Comparison of ENCODE assay signal across 28 mouse cellular contexts in genomic region chr9:49425585-49425984, GRCm38 (mm10). TPM values are rescaled to one million over a fixed set of nuclear protein-coding genes. Genes with fewer than 3 reads are reported as not detected.
DNase-seq lines count a peak whose midpoint lies in the region; TF ChIP-seq lines count a peak whose summit lies in the region.
"Had no signal": no experiment of that assay in that cellular context is flagged by ENCODE, and none has a peak within 500 bp of the region (broad histone marks: within the 10 kb centered on the region; RNA-seq: fewer than 3 reads in every experiment).

No protein-coding gene starts in this region.

- in situ Hi-C loops in CH12.LX (cut with MboI; ENCODE audit: low pct_ligation_motif_present, low pct_unique_long_range_greater_than_20kb, low sequenced_read_pairs): no loop called here
- in situ Hi-C loops in ES-E14 (cut with MboI; ENCODE audit: low sequenced_read_pairs in 2 of 2, unreplicated experiment in 2 of 2): no loop called here

- TF ChIP-seq CTCF in CH12.LX (conservative IDR thresholded peaks at IDR 0.05 in 1 of 2, IDR thresholded peaks at IDR 0.05 in 1 of 2; ENCODE audit: low read depth in 2 of 2, low read length in 2 of 2): no peak

- H3K9me3 ChIP-seq in CH12.LX (replicated peaks; ENCODE audit: low read length): no peaks in the 10 kb centered on the region
- H3K9me3 ChIP-seq in ES-E14 (ENCODE audit: control insufficient read depth, insufficient read depth, low read depth, low read length): no peaks in the 10 kb centered on the region
- H3K9me3 ChIP-seq in forebrain, embryonic 10.5 days: no peaks in the 10 kb centered on the region
- H3K9me3 ChIP-seq in midbrain, embryonic 10.5 days (replicated peaks): no peaks in the 10 kb centered on the region
- H3K9me3 ChIP-seq: G1E had no signal

- H3K4me3 ChIP-seq in CH12.LX (replicated peaks in 1 of 3; ENCODE audit: low read depth in 2 of 3, low read length in 2 of 3, poor library complexity in 1 of 3) (no peak overlapping the region), ES-E14 (ENCODE audit: insufficient read depth in 1 of 2, low read depth in 1 of 2, low read length in 2 of 2, poor library complexity in 1 of 2, severe bottlenecking in 1 of 2) (no peak overlapping the region)
- H3K4me3 ChIP-seq in forebrain, embryonic 10.5 days: no peak overlapping the region
- H3K4me3 ChIP-seq in midbrain, embryonic 10.5 days: no peak overlapping the region

- peak; percentile 6 for DNase-seq in 3T3-L1 (ENCODE audit: low read depth, low spot score)
- no peak for DNase-seq in CH12.LX (ENCODE audit: extremely low read depth)
- DNase-seq in ES-E14 (ENCODE audit: low read depth, low spot score): no peak
- DNase-seq in R1 (ENCODE audit: low read depth, low spot score): peak; percentile 3
- no peak for DNase-seq in layer of hippocampus, adult 8-10 months (ENCODE audit: low spot score in 2 of 2)
- DNase-seq in forebrain, embryonic 10.5 days (ENCODE audit: extremely low spot score, low spot score): no peak
- no peak for DNase-seq in midbrain, embryonic 10.5 days (ENCODE audit: low spot score)
- no peak for DNase-seq in urinary bladder, adult 18-20 months (ENCODE audit: low spot score in 2 of 2)
- DNase-seq: adrenal gland, adult 2 months; adrenal gland, adult 8-10 months; adrenal gland, postnatal 10 days; adrenal gland, postnatal 14 days; adrenal gland, postnatal 25 days; adrenal gland, postnatal 36 days; B cell, adult 2 months; cerebellum, adult 11 months; cerebellum, adult 11-12 months; cerebellum, adult 18-20 months; cerebellum, adult 2 months; cerebellum, adult 8-10 months; cerebellum, adult 9-10 months had no signal

- peaks cover 24 to 68% of the 10 kb centered on the region in 2 experiments for H3K4me1 ChIP-seq in CH12.LX (ENCODE audit: control insufficient read depth in 1 of 2, insufficient read depth in 2 of 2)
- H3K4me1 ChIP-seq in ES-E14 (ENCODE audit: control insufficient read depth in 2 of 2, insufficient read depth in 2 of 2, low read length in 2 of 2, poor library complexity in 1 of 2): no peaks in the 10 kb centered on the region
- peaks cover 7% of the 10 kb centered on the region; the same call in 1 of the 2 replicates for H3K4me1 ChIP-seq in forebrain, embryonic 10.5 days
- no peaks in the 10 kb centered on the region for H3K4me1 ChIP-seq in midbrain, embryonic 10.5 days

- H3K4me2 ChIP-seq in CH12.LX (ENCODE audit: insufficient read depth, low read depth, poor library complexity, severe bottlenecking): no peak overlapping the region

- H3K36me3 ChIP-seq in CH12.LX (replicated peaks in 1 of 2; ENCODE audit: control insufficient read depth in 1 of 2, insufficient read depth in 1 of 2, low read length in 1 of 2) (no peaks in the 10 kb centered on the region), ES-E14 (ENCODE audit: control insufficient read depth, insufficient read depth, low read length, poor library complexity, severe bottlenecking) (no peaks in the 10 kb centered on the region)
- no peaks in the 10 kb centered on the region for H3K36me3 ChIP-seq in forebrain, embryonic 10.5 days (replicated peaks)
- H3K36me3 ChIP-seq in midbrain, embryonic 10.5 days: no peaks in the 10 kb centered on the region
- H3K36me3 ChIP-seq: G1E had no signal

- no peaks in the 10 kb centered on the region for H3K79me2 ChIP-seq in CH12.LX (replicated peaks; ENCODE audit: control insufficient read depth, extremely low read depth, insufficient read depth, poor library complexity, severe bottlenecking)

- dilution Hi-C loops in CH12.LX (cut with MboI; ENCODE audit: extremely low pct_ligation_motif_present, extremely low pct_unique_long_range_greater_than_20kb, low sequenced_read_pairs): no loop called here

- TF ChIP-seq POLR2A in CH12.LX (IDR thresholded peaks at IDR 0.05; ENCODE audit: low read depth, low read length): no peak

- WGBS in forebrain, embryonic 10.5 days: 58% methylated on average over 1 of the region's 1 CpGs
- WGBS in midbrain, embryonic 10.5 days: 41% methylated on average over 1 of the region's 1 CpGs

- no peak for TF ChIP-seq EP300 in CH12.LX (IDR thresholded peaks at IDR 0.05; ENCODE audit: low read length)

- H3K9ac ChIP-seq in CH12.LX (ENCODE audit: insufficient read depth, low read depth): no peak overlapping the region
- no peak overlapping the region for H3K9ac ChIP-seq in ES-E14 (ENCODE audit: insufficient read depth, low read depth, low read length, poor library complexity, severe bottlenecking)

- no peaks in the 10 kb centered on the region for H3K27me3 ChIP-seq in CH12.LX (replicated peaks)
- no peaks in the 10 kb centered on the region for H3K27me3 ChIP-seq in forebrain, embryonic 10.5 days (ENCODE audit: poor library complexity, severe bottlenecking)
- H3K27me3 ChIP-seq in midbrain, embryonic 10.5 days (ENCODE audit: low read depth, poor library complexity, severe bottlenecking): no peaks in the 10 kb centered on the region

- TF ChIP-seq RAD21 in CH12.LX (IDR thresholded peaks at IDR 0.05; ENCODE audit: low read depth, low read length): no peak

- H3K27ac ChIP-seq in CH12.LX (ENCODE audit: insufficient read depth, low read depth) (no peak overlapping the region), ES-E14 (ENCODE audit: insufficient read depth, low read depth, low read length, poor library complexity, severe bottlenecking) (no peak overlapping the region)
- H3K27ac ChIP-seq in forebrain, embryonic 10.5 days: no peak overlapping the region
- no peak overlapping the region for H3K27ac ChIP-seq in midbrain, embryonic 10.5 days (replicated peaks)

TF ChIP-seq in CH12.LX, 34 proteins besides CTCF, POLR2A, EP300 and RAD21:
- TF ChIP-seq IRF4 (IDR thresholded peaks at IDR 0.05; ENCODE audit: low read depth, low read length): no peak
- no peak for TF ChIP-seq ZC3H11A (IDR thresholded peaks at IDR 0.05; ENCODE audit: low read depth, low read length)
- peak; percentile 78 for TF ChIP-seq MAFK (IDR thresholded peaks at IDR 0.05; ENCODE audit: insufficient replicate concordance, low read length)

TF ChIP-seq in ES-E14, 5 proteins besides CTCF, POLR2A, EP300 and RAD21:
- TF ChIP-seq HCFC1 (IDR thresholded peaks at IDR 0.05; ENCODE audit: borderline replicate concordance, insufficient read depth, low read length) (no peak), CHD2 (IDR thresholded peaks at IDR 0.05; ENCODE audit: low read depth, low read length) (no peak), MAFK (IDR thresholded peaks at IDR 0.05; ENCODE audit: insufficient read depth, low read depth, low read length) (peak; percentile 86), ZNF384 (IDR thresholded peaks at IDR 0.05; ENCODE audit: low read depth, low read length) (no peak), ZC3H11A (IDR thresholded peaks at IDR 0.05; ENCODE audit: borderline replicate concordance, low read depth, low read length) (no peak)

RNA-seq across cellular contexts. Expression of gene Ankk1, which starts 1.2 kb away (rescaled TPM):
- 0.13 and 0.29 TPM in 2 replicates for total RNA-seq in CH12.LX (2012; rRNA removed)
- 0.28 and 0.52 TPM in 2 replicates for total RNA-seq in CH12.LX (2014; rRNA removed)
- 0.30 and 0.36 TPM in 2 replicates for polyA plus RNA-seq in CH12.LX (2012; ENCODE audit: insufficient read length, low read depth)
- 0.16 and 0.94 TPM in 2 replicates for total RNA-seq in ES-E14 (2012; rRNA removed)
- not detected for total RNA-seq in layer of hippocampus, adult 8-10 months (2022)
- not detected in 2 replicates for polyA plus RNA-seq in forebrain, embryonic 10.5 days (2016; fragmentation: Nextera tagmentation; extraction: Ambion mirVana)
- not detected in 2 replicates for polyA plus RNA-seq in midbrain, embryonic 10.5 days (2016; fragmentation: Nextera tagmentation; extraction: Ambion mirVana)
- total RNA-seq: adrenal gland, adult 18-20 months; adrenal gland, adult 2 months; adrenal gland, adult 8-10 months; adrenal gland, postnatal 10 days; adrenal gland, postnatal 14 days; adrenal gland, postnatal 25 days; adrenal gland, postnatal 36 days; adrenal gland, postnatal 4 days; MEL had no signal
- polyA plus RNA-seq: activated CD4-positive, CD25-positive, alpha-beta regulatory T cell, adult 4 months; C2C12; CD4-positive, CD25-positive, alpha-beta regulatory T cell, adult 4 months; cerebellum, adult 2 months; G1E had no signal

Comparison
In these comparisons a context has a peak if more than half of its experiments do, and no peak if none do; other contexts are left out.
1. DNase-seq: peak in 3T3-L1 (single experiment) and R1 (single experiment); none in CH12.LX (single experiment), ES-E14 (single experiment), layer of hippocampus, adult 8-10 months (0 of 2), forebrain, embryonic 10.5 days (single experiment), midbrain, embryonic 10.5 days (single experiment) and urinary bladder, adult 18-20 months (0 of 2).